7 mouse cellular contexts compared by ENCODE assay signal in genomic region chrX:147553421-147554201, GRCm38 (mm10). TPM values are rescaled to one million over a fixed set of nuclear protein-coding genes. Genes with fewer than 3 reads are reported as not detected.
DNase-seq lines count a peak whose midpoint lies in the region; ATAC-seq lines count a peak whose summit lies in the region.

TSS of gene Lrch2 (minus strand) at chrX:147554081.

- H3K9ac ChIP-seq in intestine, embryonic 15.5 days = peak within 1 kb of the TSS; percentile 52
- H3K9ac ChIP-seq in limb, embryonic 13.5 days = peak within 1 kb of the TSS; percentile 71

- no peaks in the 10 kb centered on the region for H3K36me3 ChIP-seq in intestine, embryonic 15.5 days
- H3K36me3 ChIP-seq in limb, embryonic 13.5 days = no peaks in the 10 kb centered on the region

- H3K4me1 ChIP-seq in intestine, embryonic 15.5 days (replicated peaks) = no peaks in the 10 kb centered on the region
- no peaks in the 10 kb centered on the region for H3K4me1 ChIP-seq in limb, embryonic 13.5 days

- H3K27me3 ChIP-seq in intestine, embryonic 15.5 days (replicated peaks) = no peaks in the 10 kb centered on the region
- H3K27me3 ChIP-seq in limb, embryonic 13.5 days = no peaks in the 10 kb centered on the region

- DNase-seq in adrenal gland, postnatal 14 days = peak; percentile 66
- peak; percentile 11 for DNase-seq in gastrocnemius, postnatal 25 days
- DNase-seq in neural tube, embryonic 10.5 days (ENCODE audit: extremely low spot score, low spot score) = peak; percentile 63
- peak; percentile 63 for DNase-seq in testis, postnatal 14 days (ENCODE audit: low spot score)

- WGBS in intestine, embryonic 15.5 days = 11% methylated on average over 40 of the region's 50 CpGs
- 19% methylated on average over 35 of the region's 50 CpGs for WGBS in limb, embryonic 13.5 days

- H3K27ac ChIP-seq in intestine, embryonic 15.5 days = peak within 1 kb of the TSS; percentile 60; the same call in 1 of the 2 replicates
- H3K27ac ChIP-seq in limb, embryonic 13.5 days = peak within 1 kb of the TSS; percentile 76

- H3K9me3 ChIP-seq in intestine, embryonic 15.5 days = no peaks in the 10 kb centered on the region
- H3K9me3 ChIP-seq in limb, embryonic 13.5 days = no peaks in the 10 kb centered on the region

- peak within 1 kb of the TSS; percentile 56 for H3K4me3 ChIP-seq in intestine, embryonic 15.5 days (replicated peaks)
- H3K4me3 ChIP-seq in limb, embryonic 13.5 days = peak within 1 kb of the TSS; percentile 60

- peak; percentile 71 for ATAC-seq in common myeloid progenitor, adult 5-6 weeks (replicated peaks; ENCODE audit: low read depth, poor library complexity, severe bottlenecking)
- ATAC-seq in intestine, embryonic 15.5 days = peak; percentile 88
- peak; percentile 91 for ATAC-seq in limb, embryonic 13.5 days (ENCODE audit: low FRiP score, low read depth)

- peak within 1 kb of the TSS; percentile 51 for H3K4me2 ChIP-seq in intestine, embryonic 15.5 days (replicated peaks)
- H3K4me2 ChIP-seq in limb, embryonic 13.5 days (replicated peaks) = peak within 1 kb of the TSS; percentile 60

RNA-seq across cellular contexts. Expression of gene Lrch2, which starts in this region (rescaled TPM):
- 23.4 and 24.7 TPM in 2 replicates for total RNA-seq in adrenal gland, postnatal 14 days (2021)
- total RNA-seq in common myeloid progenitor, adult 5-6 weeks (2017) = 0.53 and 4.3 TPM in 2 replicates
- 1 to 10 TPM in 1 of 2 experiments, under 1 TPM in 1; 0.59 to 1.3 TPM for total RNA-seq in gastrocnemius, postnatal 25 days (2021)
- 3.4 and 4.1 TPM in 2 replicates for polyA plus RNA-seq in intestine, embryonic 15.5 days (2015; fragmentation: Nextera tagmentation; extraction: Ambion mirVana)
- polyA plus RNA-seq in limb, embryonic 13.5 days (2015; fragmentation: Nextera tagmentation; extraction: Ambion mirVana) = 7.8 and 8.3 TPM in 2 replicates

Comparison
In these comparisons a context has a peak if more than half of its experiments do, and no peak if none do; other contexts are left out.
1. Peak in every context shown above with its lines: DNase-seq, ATAC-seq, H3K4me3 ChIP-seq and H3K27ac ChIP-seq.
2. DNase-seq: peak in every context shown above with its lines; median percentile 66 in adrenal gland, postnatal 14 days; 63 in neural tube, embryonic 10.5 days; 63 in testis, postnatal 14 days; 11 in gastrocnemius, postnatal 25 days.